Mouse (Mus musculus): ENCODE measurements around the gene Mob4. TPM values are rescaled to one million over a fixed set of nuclear protein-coding genes. Genes with fewer than 3 reads are reported as not detected.

Gene Mob4
- 7.5 and 12.5 TPM in 2 replicates for polyA plus RNA-seq (2012)

DNA sequence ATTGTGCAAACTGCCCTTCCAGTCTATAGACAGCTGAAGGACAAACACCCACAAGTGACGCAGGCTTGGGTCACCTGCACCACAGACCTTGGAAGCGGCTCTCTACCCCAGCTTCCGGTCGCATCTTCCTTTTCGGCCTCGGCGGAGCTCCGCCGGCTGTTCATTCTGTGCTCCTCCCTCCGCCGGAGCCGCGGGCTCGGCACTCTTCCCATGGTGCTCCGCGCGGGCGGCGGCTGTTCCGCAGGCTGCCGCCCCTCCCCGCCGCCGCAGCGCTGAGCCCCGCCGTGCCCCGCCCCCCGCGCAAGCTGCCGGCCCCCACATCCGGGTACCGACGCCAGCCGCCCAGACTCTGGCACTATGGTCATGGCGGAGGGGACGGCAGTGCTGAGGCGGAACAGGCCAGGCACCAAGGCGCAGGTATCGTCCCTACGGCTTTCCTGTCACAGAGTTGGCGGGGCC, at the start of gene Mob4:
Mob4 (plus strand) TSS at position 289 of the 459 bp plus-strand sequence.
- no peak for TF ChIP-seq GATA1 (IDR thresholded peaks at IDR 0.05; ENCODE audit: low read length)

GRCm38 (mm10) chr1:55082106-55082505, 48.9 kb upstream of the Mob4 start:
- no peak for TF ChIP-seq GATA1 (IDR thresholded peaks at IDR 0.05; ENCODE audit: low read length)

- no peak for TF ChIP-seq GATA1 (IDR thresholded peaks at IDR 0.05; ENCODE audit: low read length)
Measured at GRCm38 (mm10) chr1:55085781-55086366, 45.2 kb upstream of the Mob4 start.

DNA sequence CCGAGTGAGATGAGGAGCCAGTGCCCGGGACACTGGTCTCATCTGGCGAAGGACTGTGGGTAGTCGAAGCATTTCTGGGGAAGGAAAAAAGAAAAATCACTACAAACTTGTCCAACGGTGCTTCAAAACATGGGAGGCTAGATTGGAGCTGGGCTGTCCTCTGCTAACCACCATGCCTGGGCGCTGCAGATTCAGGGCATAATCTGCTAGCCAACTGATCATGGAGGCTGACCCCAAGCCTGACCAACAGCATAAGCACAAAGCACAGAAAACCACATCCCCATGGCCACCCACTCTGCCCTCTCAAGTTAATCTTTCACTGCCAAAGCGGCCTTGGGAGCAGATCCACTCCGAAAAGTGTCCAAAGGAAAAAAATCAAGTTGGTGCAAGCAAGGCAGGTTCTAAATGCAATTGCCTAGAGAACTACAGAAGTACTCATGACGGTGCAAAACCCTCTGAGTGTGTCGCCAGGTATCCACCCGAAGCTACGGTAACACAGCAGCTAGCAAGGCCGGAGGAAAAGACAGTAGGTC, 44.1 kb upstream of the Mob4 start:
- TF ChIP-seq GATA1 (IDR thresholded peaks at IDR 0.05; ENCODE audit: low read length): no peak

DNA sequence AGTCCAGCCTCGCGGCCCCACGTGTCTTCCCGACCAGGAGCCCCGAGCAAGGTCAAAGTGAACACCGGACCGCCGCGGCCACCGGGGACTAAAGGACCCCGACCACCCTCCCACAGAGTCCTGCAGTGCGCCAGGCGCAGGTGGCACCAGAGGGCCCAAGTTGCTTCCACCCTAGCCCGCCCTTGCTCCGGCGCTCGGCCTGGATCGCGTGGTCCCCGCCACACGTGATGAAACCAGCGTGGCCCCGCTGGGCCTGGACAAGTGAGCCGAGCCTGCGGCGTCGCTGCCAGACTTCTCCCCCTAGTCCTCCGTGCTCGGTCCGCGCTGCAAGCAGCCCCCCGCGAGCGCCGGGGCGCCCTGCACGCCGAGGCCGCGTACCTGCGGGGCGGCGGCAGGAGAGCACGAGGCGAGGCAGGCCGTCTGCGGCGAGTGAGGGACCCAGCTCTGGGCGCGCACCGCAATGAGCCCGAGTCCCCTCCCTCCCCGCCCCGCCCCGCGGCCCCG, 43.6 kb upstream of the Mob4 start:
- TF ChIP-seq GATA1 (IDR thresholded peaks at IDR 0.05; ENCODE audit: low read length): no peak

GRCm38 (mm10) chr1:55087932-55088610, 43.0 kb upstream of the Mob4 start, which contains the start of the genes Hspe1 and Hspd1:
TSS of gene Hspe1 (plus strand) at chr1:55088132.
TSS of gene Hspd1 (minus strand) at chr1:55088243.
- no peak for TF ChIP-seq GATA1 (IDR thresholded peaks at IDR 0.05; ENCODE audit: low read length)

- TF ChIP-seq GATA1 (IDR thresholded peaks at IDR 0.05; ENCODE audit: low read length): no peak
Measured at GRCm38 (mm10) chr1:55088611-55089497, 42.2 kb upstream of the Mob4 start.

GRCm38 (mm10) chr1:55089498-55090064, 41.5 kb upstream of the Mob4 start:
- peak; percentile 5 for TF ChIP-seq GATA1 (IDR thresholded peaks at IDR 0.05; ENCODE audit: low read length)

GRCm38 (mm10) chr1:55092056-55092455, 39.0 kb upstream of the Mob4 start:
- no peak for TF ChIP-seq GATA1 (IDR thresholded peaks at IDR 0.05; ENCODE audit: low read length)

DNA sequence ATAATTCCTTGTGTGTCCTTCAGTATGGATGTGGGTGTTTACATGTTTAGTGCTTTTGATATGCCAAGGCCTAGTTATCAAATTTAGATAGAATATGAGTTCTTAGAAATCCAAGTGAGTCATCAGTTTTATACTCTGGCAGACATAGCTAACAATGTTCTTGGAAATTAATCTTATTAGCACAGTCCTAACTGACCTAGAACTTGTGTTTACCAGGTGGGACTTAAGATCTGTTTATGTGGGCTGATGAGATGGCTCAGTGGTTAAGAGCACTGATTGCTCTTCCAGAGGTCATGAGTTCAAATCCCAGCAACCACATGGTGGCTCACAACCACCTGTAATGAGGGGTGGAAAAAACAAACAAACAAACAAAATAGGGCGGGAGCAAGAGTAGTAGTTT, 38.6 kb upstream of the Mob4 start:
- TF ChIP-seq GATA1 (IDR thresholded peaks at IDR 0.05; ENCODE audit: low read length): peak; percentile 18

GRCm38 (mm10) chr1:55106919-55107585, 24.0 kb upstream of the Mob4 start:
- no peak for TF ChIP-seq GATA1 (IDR thresholded peaks at IDR 0.05; ENCODE audit: low read length)

DNA sequence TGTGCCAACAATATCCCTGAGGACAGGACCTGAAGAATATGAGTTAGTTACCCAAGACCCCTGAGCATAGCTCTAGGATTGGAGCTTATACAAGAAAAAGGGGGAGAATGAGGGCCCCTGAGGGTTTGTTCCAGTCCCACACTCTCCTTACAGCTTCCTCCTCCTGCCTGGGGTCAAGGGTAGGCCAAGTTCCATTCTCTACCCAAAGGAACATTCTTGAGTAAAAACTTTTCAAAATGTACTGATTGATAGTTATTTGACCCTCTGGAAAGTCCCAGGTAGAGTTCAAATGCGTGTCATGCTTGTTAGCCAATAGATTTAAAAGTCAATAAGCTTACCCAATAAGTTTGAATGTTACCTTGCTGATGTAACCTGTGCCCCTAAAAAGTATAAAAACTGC, 23.4 kb upstream of the Mob4 start:
- no peak for TF ChIP-seq GATA1 (IDR thresholded peaks at IDR 0.05; ENCODE audit: low read length)

GRCm38 (mm10) chr1:55108473-55108872, 22.6 kb upstream of the Mob4 start:
- no peak for TF ChIP-seq GATA1 (IDR thresholded peaks at IDR 0.05; ENCODE audit: low read length)

DNA sequence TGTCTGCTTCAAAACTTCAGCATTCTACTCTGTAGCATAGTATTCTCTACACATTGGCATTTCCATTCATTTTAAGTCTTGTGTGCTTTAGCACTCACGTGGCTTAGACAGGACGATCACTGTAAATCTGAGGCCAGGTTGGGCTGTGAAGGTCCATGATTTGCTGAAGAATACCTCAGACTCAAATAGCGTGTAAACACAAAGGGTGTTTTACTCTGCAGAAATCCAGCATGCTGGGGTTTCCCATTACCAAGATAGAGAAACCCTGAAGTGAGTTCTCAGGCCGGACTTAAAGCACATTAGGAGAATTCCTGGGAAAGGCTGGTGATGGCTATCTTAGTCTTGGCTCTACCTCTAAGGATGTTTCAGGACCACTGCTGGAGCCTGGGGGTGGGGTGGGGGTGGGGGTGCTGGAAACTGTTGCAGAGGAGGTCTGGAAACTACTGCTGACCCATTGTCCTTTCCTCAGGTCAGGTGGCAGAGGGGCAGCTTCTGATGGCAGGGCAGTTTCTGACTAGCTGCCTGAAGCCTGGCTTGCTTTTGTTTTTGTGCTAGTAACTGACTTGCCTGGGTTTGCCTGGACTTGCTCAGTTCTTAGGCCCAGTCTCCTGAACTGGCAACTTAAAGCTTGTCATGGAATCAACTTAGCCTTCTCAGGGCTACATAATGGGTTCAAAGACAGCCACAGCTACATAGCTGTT, 21.8 kb upstream of the Mob4 start:
- TF ChIP-seq GATA1 (IDR thresholded peaks at IDR 0.05; ENCODE audit: low read length): no peak
